Mouse (Mus musculus) testis, postnatal 14 days (tissue): ENCODE results near the gene Flii.

ENCODE experiments used
- DNase-seq: peaks from one replicate; pipeline ENCODE4 v3.0.0; 2021; ENCODE audit warnings: low spot score

Gene Flii

DNA sequence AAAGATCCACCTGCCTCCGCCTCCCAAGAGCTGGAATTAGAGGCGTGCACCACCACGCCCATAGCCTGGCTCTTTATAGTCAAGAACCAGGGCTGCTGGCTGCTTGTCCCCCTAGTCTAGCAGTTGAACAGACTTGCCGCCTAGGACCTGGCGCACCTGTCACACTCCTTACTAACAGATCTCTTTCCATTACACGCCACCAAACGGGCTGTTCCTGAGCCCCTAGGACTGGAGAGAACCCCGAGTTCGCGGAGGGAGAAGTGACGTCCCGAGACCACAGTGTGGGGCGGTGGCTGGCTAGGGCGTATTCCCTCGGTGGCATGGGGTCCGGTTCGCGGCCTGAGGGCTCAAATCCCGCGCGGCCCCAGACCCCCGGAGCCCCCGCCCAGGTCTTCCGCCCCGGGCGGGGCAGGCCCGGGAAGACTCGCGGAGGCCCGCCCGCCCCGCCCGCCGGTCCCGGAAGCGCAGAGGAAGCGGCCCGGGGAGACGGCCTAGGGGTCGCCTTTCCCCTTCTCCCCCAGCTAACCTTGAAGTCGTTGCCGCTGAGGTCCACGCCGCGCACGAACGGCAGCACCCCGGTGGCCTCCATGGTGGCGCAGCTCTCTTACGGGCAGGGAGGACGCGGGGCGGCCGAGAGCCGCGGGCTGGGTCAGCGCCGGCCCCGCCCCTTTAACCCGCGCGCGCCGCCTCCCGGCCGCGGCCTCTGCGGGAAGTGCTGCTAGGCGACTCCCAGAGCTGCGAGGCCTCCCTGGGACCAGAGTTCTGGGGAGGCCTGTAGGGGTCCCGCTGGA is at the start of gene Flii:
TSS of gene Flii (minus strand) at position 663 of the 791 bp plus-strand sequence.
- peak; percentile 77 for DNase-seq

DNA sequence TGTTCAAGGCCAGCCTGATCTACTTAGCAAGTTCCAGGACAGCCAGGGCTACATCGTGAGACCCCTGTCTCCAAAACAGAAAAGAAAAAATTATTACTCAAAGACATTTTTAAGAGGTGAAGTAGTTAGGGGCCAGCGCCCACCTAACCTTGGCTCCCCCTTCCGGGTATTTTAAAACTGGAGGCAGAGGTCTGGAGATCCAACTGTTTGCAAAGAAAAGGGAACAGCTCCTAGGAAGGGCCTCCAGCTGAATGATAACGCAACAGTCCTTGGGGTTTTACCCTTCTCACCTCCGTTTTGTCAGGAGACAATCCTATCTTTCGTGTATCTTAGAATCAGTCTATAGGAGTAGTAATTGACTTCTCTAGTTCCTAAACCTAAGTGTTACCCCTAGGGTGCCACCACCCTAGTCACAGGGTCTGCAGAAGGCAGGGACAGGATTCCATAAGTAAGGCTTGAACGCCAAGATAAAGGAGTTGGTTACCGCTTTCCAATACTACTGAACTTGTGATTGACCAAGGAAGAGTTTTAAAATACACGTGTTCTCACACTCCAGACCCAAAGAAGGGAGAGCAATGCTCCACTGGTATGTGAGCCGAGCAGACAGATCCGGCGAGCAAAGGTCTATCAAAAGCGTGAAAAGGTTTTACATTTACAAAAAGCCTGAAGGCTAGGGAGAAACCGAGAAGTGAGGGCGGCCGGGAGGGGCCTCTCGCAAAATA is 49.2 kb upstream of the Flii start:
- no peak for DNase-seq

DNA sequence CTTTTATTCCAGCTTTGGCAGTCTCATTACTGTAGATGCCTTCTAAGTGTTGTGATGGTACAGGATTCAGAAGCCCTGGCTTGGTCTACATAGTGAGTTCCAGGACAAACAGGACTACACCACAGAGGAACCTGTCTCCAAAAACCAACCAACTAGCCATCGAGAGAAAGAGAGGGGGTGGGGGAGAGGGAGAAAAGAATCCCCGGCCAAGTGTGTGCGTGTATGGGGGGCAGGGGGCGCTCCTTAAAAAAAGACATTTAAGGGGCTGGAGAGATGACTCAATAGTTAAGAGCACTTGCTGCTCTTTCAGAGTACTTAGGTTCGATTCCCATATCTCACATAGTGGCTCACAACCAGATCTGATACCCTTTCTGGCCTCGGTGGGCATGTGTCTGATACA is 48.5 kb upstream of the Flii start:
- no peak for DNase-seq

DNA sequence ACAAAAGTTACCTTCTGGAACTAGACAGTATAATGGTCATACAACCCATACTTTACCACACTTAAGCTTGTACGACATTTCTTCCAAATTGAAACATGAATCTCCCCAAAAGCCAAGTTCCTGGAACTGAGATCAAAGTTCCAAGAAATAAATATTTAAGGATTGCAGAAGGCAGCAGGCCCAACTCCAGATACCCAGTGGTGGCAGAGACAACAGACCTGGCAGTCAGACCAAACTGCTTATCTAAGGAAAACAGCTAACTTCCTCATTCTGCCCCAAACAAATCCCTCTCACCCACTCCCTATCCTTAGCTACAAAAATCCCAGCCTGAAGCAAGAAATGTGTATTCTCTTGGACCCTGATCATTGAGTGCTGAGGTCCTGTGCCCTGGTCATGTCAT is 47.8 kb upstream of the Flii start:
- DNase-seq, result no peak

DNA sequence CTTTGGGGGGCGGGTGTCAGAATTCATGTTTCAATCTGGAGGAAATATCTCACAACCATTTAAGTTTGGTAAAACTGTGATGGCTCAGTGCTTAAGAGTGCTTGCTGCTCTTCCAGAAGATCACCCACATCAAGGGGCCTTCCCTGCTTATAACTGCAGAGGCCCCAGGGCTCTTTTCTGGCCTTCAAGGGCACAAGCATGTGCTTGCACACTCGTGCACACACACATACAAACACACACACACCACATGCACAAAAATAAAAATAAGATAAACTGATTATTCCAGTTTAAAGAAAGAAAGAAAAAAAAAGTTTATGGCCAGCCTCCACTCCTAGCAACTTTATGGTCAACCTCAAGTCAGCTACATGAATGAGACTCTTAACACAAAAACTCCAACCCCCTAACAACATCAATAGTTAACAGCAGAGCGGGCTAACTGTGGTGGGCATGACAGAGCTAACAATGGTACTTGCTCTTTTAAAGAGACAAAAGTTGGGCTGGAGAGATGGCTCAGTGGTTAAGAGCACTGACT is 47.2 kb upstream of the Flii start:
- no peak for DNase-seq

DNA sequence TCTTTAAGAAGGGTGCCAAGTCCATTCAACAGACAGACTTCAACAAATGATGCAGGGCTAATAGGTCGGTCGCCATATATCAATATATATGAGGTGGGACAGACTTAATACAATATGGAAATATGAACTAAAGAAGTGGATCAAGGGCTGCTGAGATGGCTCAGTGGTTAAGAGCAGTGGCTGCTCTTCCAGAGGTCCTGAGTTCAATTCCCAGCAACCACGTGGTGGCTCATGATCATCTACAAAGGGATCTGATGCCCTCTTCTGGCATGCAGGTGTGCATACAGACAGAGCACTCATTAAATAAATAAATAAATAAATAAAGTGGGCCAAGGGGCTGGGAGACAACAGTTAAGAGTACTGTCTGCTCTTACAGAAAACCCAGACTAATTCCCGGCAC is 45.1 kb upstream of the Flii start:
- no peak for DNase-seq

DNA sequence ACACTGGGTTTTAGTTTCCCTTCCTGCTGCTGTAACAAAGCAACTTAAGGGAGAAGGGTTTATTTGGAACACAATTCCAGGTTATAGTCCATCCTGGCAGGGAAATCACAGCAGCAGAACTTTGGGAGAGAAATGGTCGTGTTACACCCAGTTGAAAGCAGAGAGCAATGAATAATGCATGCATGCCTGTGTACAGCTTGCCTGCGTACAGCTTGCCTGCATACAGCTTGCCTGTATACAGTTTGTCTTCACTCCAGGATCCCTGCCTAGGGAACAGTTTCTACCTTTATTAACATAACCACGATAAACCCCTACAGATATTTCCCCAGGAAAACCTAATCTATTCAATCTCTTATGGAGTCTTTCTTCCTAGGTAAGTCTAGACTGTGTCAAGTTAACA is 43.7 kb upstream of the Flii start:
- no peak for DNase-seq

DNA sequence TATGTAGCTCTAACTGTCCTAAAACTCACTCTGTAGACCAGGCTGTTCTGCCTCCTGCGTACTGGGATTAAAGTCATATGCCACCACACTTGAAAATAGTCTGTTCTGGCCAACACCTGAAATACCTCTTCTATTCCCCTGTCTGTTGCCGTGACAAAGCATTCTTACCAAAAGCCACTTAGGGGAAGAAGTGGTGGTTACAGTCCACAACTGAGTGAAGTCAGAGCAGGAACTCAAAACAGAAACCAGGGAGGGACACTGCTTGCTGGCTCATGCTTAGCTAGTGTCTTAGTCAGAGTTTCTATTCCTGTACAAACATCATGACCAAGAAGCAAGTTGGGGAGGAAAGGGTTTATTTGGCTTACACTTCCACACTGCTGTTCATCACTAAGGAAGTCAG is 42.3 kb upstream of the Flii start:
- DNase-seq, result no peak

DNA sequence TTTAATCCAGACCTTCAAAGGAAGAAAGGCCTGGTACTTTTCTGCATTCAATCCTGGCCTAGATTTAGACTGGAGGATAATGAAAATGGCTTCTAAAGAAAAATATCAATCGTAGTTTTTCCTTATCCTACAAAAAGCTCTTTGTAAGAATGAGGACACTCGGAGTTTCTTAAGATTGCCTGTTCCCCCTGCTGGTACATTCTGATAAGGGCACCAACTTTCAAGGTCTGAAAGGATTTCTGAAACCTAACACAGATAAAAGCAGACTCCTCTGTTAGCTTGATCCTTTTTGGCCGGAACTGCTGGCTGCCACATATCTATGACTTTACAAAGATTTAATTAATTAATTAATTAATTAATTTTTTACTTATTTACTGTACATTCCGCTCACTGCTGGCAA is 39.9 kb upstream of the Flii start:
- DNase-seq, result peak; percentile 52

DNA sequence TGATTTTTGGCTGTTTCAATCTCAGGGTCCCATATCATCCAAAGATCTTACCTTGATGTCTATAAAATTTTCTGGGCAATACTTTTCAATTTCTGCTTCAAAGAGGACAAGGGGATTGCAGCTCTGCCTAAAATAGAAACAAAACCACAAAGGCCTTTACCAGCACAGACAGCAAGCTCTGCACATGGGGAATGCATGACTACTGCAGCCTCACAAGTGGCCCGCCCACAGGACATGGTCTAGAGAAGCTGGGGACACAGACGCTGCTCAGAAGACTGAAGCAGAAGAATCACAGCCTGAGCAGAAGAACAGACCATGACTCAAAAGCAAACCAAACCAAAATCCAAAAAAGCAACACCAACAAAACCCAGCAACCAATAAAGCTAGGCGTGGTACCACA is 34.6 kb upstream of the Flii start:
- no peak for DNase-seq

DNA sequence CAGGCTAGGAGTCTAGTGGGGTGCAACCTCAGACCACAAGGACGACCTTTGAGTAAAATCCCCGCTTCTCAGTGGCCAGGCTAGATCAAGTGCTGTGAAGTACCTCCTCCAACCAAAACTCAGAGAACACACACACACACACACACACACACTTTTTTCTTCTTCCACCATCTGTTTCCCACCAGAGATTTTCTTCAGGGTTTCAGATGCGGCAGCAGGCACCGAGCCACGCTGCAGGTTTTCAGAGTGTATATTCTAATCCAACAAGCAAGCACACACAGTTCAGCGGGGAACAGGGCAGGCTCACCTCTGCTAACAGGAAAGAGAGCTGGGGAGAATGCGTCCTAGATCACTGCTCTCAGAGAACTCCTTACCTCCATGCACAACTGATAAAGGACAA is 28.5 kb upstream of the Flii start:
- DNase-seq, result no peak

DNA sequence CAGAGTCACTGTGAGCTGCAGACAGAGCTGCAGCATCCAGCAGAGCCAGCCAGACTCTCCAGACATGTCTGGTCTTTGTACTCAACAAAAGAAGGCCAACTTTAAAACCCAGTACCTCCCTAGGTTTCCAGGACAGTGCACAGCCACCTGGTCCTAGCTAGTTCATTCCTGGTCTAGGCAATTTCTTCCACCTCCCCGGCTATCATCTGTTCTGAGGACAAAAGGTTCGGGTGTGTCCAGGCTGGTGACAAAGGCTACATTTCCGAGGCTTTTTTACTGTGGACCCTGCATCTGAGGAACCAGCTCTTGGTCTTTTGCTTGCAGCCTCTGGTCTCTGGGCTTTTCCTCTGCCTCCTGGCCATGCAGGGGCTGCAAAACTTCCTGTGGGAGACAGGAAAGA is 13.3 kb upstream of the Flii start:
- DNase-seq, result no peak

DNA sequence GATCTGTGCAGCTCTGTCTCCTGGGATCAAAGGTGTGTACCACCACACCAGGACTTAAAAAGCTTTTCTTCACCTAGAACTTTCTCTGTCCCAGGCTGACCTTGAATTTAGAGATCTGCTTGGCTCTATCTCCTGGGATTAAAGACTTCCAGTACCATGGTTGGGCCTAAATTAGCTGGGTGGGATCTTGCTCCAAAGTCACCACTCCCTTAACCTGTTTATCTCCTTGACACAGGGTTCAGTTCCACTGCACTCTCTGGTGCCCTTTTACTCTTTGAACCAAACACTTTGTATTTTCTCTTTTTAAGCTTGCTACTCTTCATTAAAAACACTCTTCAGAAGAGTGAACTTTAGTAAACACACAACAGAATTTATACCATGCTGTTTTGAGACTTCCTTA is 10.4 kb upstream of the Flii start:
- no peak for DNase-seq

DNA sequence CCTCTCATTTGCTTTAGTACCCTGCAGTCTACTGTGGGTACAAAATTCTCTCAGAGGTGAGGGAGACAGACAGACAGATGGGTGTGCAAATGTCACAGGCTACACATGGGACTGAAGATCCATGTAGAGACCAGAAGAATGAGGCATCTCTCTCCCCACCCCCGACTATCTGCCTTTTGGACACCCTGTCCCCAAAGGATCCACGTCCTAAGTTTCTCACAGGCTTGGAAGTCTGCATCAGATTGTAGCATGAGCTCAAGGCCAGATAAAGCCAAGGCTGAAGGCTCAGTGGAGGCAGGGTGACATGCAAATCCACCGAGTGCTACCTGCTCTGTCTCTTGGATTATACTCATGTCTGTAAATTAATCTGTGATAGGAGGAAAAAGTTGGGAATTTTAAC is 9.4 kb upstream of the Flii start:
- no peak for DNase-seq

DNA sequence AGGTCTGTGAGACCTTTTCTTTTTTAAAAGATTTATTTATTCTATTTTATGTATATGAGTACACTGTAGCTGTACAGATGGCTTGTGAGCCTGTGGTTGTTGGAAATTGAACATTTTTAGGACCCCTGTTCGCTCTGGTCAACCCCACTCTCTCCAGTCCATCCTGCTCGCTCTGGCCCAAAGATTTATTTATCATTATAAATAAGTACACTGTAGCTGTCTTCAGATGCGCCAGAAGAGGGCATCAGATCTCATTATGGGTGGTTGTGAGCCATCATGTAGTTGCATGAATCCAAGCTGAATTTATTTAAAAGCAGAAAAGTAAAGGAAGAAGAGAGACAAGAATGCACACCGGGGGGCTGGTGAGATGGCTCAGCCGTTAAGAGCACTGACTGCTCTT is 8.1 kb upstream of the Flii start:
- no peak for DNase-seq

DNA sequence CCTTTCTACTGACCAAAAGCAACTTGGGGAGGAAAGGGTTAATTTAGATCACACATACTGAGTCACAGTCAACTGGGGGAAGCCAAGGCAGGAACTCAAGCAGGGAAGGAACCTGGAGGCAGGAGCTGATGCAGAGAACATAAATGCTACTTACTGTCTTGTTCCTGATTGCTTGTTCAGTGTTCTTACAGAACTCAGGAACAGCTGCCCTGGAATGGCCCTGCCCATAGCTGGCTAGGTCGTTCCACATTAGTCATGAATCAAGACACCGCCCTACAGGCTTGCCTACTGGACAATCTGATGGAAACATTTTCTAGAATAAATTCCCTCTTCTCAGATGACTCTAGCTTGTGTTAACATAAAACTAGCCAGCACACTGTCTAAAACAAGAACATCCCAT is 7.1 kb upstream of the Flii start:
- DNase-seq, result no peak

DNA sequence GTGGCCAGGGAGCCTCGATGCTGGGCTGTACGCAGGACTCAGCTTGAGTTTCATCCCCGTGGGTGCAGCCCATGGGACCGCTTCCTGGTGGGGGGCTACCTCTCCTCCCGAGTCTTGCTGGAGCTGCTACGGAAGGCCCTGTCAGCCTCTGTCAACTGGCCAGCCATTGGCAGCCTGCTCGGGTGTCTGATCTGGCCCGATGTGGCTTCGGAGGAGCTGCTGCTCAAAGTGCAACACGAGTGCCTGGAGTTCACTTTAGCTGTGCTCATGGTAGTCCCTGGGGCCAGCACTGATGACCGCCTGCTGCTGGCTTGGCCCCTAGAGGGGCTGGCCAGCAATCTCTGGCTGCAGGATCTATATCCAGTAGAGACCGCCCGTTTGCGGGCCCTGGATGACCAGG is 4.2 kb upstream of the Flii start:
- DNase-seq, result no peak

DNA sequence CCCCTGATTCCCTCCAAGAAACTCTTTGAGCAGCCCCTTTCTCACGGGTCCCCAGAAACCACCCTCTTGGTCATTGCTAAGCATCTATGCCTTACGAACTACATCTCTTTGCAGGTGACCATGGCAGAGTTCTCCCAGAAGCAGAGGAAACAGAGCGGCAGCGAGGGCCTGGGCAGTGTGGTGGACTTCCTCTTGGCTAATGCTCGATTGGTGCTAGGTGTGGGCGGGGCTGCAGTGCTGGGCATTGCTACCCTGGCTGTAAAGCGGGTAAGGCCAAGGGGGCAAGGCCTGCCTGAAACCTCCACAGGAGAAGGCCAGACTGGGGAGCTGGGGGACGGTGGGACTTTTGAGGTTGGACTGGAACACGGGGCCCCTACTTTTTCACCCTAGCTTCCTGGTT is 3.1 kb upstream of the Flii start:
- DNase-seq, result no peak

DNA sequence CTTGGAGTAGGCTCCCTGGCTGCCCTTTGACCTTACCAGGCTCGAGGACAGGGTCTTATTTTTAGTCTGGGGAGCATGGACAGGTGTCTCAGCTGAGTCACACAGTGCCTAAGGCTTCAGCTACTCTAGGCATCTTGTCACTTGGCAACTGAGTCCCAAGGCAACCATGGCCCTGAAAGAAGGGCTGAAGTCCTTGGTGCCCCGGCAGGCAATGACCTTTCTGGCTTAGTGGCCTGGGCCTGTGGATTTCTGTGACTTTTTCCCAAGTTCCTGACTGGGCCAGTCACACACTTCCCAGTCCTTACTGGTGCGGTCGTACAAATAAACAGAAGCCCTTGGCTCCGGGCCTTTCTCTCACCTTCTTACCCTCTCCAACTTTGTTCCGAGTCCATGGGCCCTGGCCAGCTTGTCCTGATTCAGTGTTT is 2.2 kb upstream of the Flii start:
- DNase-seq, result no peak

DNA sequence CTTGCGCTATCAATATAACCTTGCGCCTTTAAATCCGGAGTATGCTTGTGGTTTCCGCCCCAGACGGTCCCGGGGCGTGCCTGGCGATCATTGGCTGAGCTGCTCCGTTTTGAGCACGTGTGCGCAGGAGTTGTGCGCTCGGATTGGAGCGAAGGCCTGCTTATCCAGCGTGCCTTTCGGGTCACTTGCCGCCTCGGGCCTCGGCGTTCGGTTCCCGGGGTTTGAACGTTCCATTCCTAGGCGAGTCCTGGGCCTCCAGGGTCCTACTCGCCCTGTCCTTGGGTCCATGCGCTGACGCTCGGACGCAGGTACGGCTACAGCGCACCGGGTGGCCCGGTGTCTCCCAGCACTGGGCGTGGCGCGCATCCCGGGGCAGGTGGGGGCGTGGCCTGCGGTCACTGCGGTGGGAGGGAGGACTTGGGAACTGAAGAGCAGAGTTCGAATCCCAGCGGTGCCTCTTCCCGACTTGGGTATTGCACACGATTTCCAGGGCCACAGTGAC is 1.2 kb upstream of the Flii start, which contains the start of gene Mief2:
TSS of gene Mief2 (plus strand) at position 139 of the 502 bp plus-strand sequence.
- peak; percentile 92 for DNase-seq

DNA sequence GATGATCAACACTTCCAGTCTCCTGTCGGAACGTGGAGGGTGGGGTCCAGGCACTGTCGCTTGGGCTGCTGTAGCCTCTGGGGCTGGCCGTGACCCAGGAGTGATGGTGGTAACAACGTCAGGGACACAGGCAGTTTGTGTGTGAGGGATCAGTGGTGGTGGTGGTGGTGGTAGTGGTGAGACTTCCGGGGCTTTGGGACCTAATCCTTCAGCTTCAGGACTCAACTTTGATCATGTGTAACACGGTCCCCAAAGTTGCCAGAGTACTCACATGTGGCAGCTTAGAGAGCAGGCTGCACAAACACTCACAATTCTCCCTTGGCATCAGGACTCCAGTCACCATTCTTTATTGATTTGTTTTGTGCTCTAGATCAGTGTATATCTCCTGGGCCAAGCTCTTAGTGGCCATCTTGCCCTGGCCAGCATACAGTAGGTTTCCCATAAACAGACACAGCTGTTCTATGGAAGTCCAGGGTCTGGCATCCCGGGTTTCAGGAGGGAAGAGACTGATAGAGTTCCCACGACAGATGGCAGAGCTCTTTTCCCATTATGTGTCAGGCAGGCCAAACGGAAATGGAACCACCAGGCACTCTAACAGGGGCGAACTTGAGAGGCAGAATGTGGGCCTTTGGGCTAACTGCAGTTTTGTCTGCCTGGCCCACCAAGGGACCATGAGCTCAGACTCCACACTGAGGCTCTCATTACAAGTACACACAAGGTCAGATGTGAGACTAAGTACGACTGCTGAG is 503 bp upstream of the Flii start:
- no peak for DNase-seq

DNA sequence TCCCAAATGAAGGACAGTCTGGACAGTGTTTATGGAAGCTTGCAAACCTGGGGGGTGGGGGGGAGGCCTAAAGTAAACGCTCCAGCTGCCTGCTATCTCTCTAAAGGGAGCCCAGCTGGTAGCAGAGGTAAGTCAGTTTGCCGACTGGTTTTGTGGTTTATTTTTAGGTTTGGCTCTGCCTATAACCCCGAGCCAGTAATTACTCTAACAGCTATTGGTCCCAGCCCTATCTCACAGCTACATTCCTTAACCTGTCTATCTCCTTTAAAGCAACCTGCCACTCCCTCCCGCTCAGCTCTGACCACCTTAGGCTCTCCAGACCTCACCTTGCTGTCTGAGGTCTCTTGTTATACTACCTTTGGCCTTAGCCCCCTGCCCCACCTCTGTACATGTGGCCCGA is 7.8 kb downstream of the Flii start:
- DNase-seq, result no peak

DNA sequence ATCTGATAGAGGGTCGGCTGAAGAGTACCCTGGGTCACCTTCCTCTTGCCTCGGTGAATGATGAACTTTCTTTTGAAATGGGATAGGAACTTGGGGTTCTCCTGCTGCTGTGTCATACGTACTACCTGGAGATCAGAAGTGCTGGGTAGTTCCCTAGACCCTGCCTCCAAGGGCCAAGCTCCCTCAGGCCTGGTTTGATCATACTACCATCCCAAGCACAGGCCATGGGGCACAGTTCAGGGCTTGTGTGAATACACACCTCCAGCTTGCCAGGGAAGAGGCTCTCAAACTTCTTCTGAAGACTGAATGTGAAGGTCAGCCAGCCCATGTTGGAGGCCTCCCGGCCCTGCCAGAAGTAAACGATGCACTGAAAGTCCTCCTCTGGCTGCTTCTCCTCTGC is 11.2 kb downstream of the Flii start:
- no peak for DNase-seq
